Comparison of ENCODE assay signal across 18 mouse cellular contexts in genomic region chr9:110351932-110352632, GRCm38 (mm10). TPM values are rescaled to one million over a fixed set of nuclear protein-coding genes. Genes with fewer than 3 reads are reported as not detected.
DNase-seq lines count a peak whose midpoint lies in the region; ATAC-seq lines count a peak whose summit lies in the region.
"Had no signal": no experiment of that assay in that cellular context is flagged by ENCODE, and none has a peak within 500 bp of the region (broad histone marks: within the 10 kb centered on the region; RNA-seq: fewer than 3 reads in every experiment).

No protein-coding gene starts in this region.

- H3K27me3 ChIP-seq in limb, embryonic 15.5 days = no peaks in the 10 kb centered on the region
- H3K27me3 ChIP-seq in limb, embryonic 10.5 days (ENCODE audit: low read depth, poor library complexity, severe bottlenecking) = no peaks in the 10 kb centered on the region
- no peaks in the 10 kb centered on the region for H3K27me3 ChIP-seq in splenic B cell, adult 2 months (ENCODE audit: control insufficient read depth, insufficient read depth, low read length, poor library complexity, severe bottlenecking)
- H3K27me3 ChIP-seq: embryonic facial prominence, embryonic 12.5 days; limb, embryonic 13.5 days; midbrain, embryonic 12.5 days had no signal

- H3K4me3 ChIP-seq in limb, embryonic 15.5 days = no peak overlapping the region
- H3K4me3 ChIP-seq in limb, embryonic 10.5 days = no peak overlapping the region
- H3K4me3 ChIP-seq: embryonic facial prominence, embryonic 12.5 days; hindbrain, embryonic 10.5 days; left cerebral cortex, adult 2 months; limb, embryonic 13.5 days; midbrain, embryonic 12.5 days had no signal

- no peak overlapping the region for H3K9ac ChIP-seq in limb, embryonic 15.5 days
- H3K9ac ChIP-seq: embryonic facial prominence, embryonic 12.5 days; limb, embryonic 13.5 days; midbrain, embryonic 12.5 days had no signal

- no peaks in the 10 kb centered on the region for H3K9me3 ChIP-seq in limb, embryonic 15.5 days
- no peaks in the 10 kb centered on the region for H3K9me3 ChIP-seq in limb, embryonic 10.5 days (replicated peaks)
- H3K9me3 ChIP-seq: embryonic facial prominence, embryonic 12.5 days; hindbrain, embryonic 10.5 days; limb, embryonic 13.5 days; midbrain, embryonic 12.5 days had no signal

- H3K27ac ChIP-seq in limb, embryonic 15.5 days = no peak overlapping the region
- no peak overlapping the region for H3K27ac ChIP-seq in limb, embryonic 10.5 days
- H3K27ac ChIP-seq: embryonic facial prominence, embryonic 12.5 days; hindbrain, embryonic 10.5 days; kidney, postnatal 0 days; left cerebral cortex, adult 2 months; limb, embryonic 13.5 days; midbrain, embryonic 12.5 days had no signal

- 0 out of 2 replicates have a peak, but pooled peaks have one; percentile 44 for ATAC-seq in limb, embryonic 15.5 days (ENCODE audit: insufficient number of reproducible peaks, low FRiP score, low TSS enrichment, low read depth)
- ATAC-seq in granulocyte monocyte progenitor cell, adult 5-6 weeks (replicated peaks; ENCODE audit: poor library complexity, severe bottlenecking) = peak; percentile 76

- H3K36me3 ChIP-seq in limb, embryonic 15.5 days = peaks cover 20% of the 10 kb centered on the region; the same call in 1 of the 2 replicates
- H3K36me3 ChIP-seq in limb, embryonic 10.5 days = peaks cover 9% of the 10 kb centered on the region; the same call in 1 of the 2 replicates
- H3K36me3 ChIP-seq in splenic B cell, adult 2 months (ENCODE audit: control insufficient read depth, insufficient read depth, low read length, poor library complexity, severe bottlenecking) = peaks cover 2% of the 10 kb centered on the region; the same call in 1 of the 2 replicates
- H3K36me3 ChIP-seq: midbrain, embryonic 12.5 days had no signal

- no peaks in the 10 kb centered on the region for H3K4me1 ChIP-seq in limb, embryonic 15.5 days
- no peaks in the 10 kb centered on the region; the same call in 1 of the 2 replicates for H3K4me1 ChIP-seq in limb, embryonic 10.5 days
- H3K4me1 ChIP-seq: limb, embryonic 13.5 days; midbrain, embryonic 12.5 days had no signal

- WGBS in limb, embryonic 15.5 days = 82% methylated on average over 8 of the region's 8 CpGs
- 90% methylated on average over 8 of the region's 8 CpGs for WGBS in limb, embryonic 10.5 days

- no peak overlapping the region for H3K4me2 ChIP-seq in limb, embryonic 15.5 days
- H3K4me2 ChIP-seq: embryonic facial prominence, embryonic 12.5 days; heart, embryonic 11.5 days; limb, embryonic 13.5 days; midbrain, embryonic 12.5 days had no signal

- no peak for DNase-seq in limb, embryonic 10.5 days (ENCODE audit: low spot score)
- peak; percentile 29 for DNase-seq in thymus, postnatal 4 days
- DNase-seq in thymus, adult 18-20 months = no peak
- peak; percentile 46 for DNase-seq in splenic B cell, adult 2 months (ENCODE audit: low read depth, low spot score)
- no peak for DNase-seq in yolk sac, embryonic 10.5 days (ENCODE audit: low spot score)
- DNase-seq in kidney, postnatal 25 days = no peak
- DNase-seq: cerebellum, postnatal 36 days; gastrocnemius, postnatal 36 days; lung, postnatal 14 days had no signal

RNA-seq across cellular contexts. Expression of gene Scap, which starts 19.0 kb away (rescaled TPM):
- 35.0 and 38.8 TPM in 2 replicates for polyA plus RNA-seq in limb, embryonic 15.5 days (2015; fragmentation: Nextera tagmentation; extraction: Ambion mirVana)
- 37.9 and 41.7 TPM in 2 replicates for polyA plus RNA-seq in limb, embryonic 10.5 days (2016; fragmentation: Nextera tagmentation; extraction: Ambion mirVana)
- total RNA-seq in granulocyte monocyte progenitor cell, adult 5-6 weeks (2014; fragmentation: Nextera tagmentation) = 31.4 and 56.3 TPM in 2 replicates
- total RNA-seq in granulocyte monocyte progenitor cell, adult 5-6 weeks (2017) = 24.1 and 43.1 TPM in 2 replicates

RNA-seq across cellular contexts. Expression of gene Elp6, which starts 47.1 kb away (rescaled TPM):
- polyA plus RNA-seq in limb, embryonic 15.5 days (2015; fragmentation: Nextera tagmentation; extraction: Ambion mirVana) = 22.9 and 25.9 TPM in 2 replicates
- 46.6 and 46.7 TPM in 2 replicates for polyA plus RNA-seq in limb, embryonic 10.5 days (2016; fragmentation: Nextera tagmentation; extraction: Ambion mirVana)
- total RNA-seq in granulocyte monocyte progenitor cell, adult 5-6 weeks (2014; fragmentation: Nextera tagmentation) = 7.6 and 11.0 TPM in 2 replicates
- total RNA-seq in granulocyte monocyte progenitor cell, adult 5-6 weeks (2017) = 7.9 and 8.4 TPM in 2 replicates

RNA-seq across cellular contexts. Expression of gene Ptpn23, which starts 55.9 kb away (rescaled TPM):
- 16.5 and 17.1 TPM in 2 replicates for polyA plus RNA-seq in limb, embryonic 15.5 days (2015; fragmentation: Nextera tagmentation; extraction: Ambion mirVana)
- 18.0 and 18.5 TPM in 2 replicates for polyA plus RNA-seq in limb, embryonic 10.5 days (2016; fragmentation: Nextera tagmentation; extraction: Ambion mirVana)
- total RNA-seq in granulocyte monocyte progenitor cell, adult 5-6 weeks (2014; fragmentation: Nextera tagmentation) = 12.7 and 17.7 TPM in 2 replicates
- 3.0 and 3.2 TPM in 2 replicates for total RNA-seq in granulocyte monocyte progenitor cell, adult 5-6 weeks (2017)

Comparison
In these comparisons a context has a peak if more than half of its experiments do, and no peak if none do; other contexts are left out.
1. DNase-seq: peak in thymus, postnatal 4 days (single experiment) and splenic B cell, adult 2 months (single experiment); none in limb, embryonic 10.5 days (single experiment), thymus, adult 18-20 months (0 of 2), yolk sac, embryonic 10.5 days (single experiment) and kidney, postnatal 25 days (0 of 2).